Mouse (Mus musculus) kidney, postnatal 0 days (tissue): ENCODE measurements around the gene Unc13d. TPM values are rescaled to one million over a fixed set of nuclear protein-coding genes. Genes with fewer than 3 reads are reported as not detected.
A peak's percentile ranks its signal among the peaks of the same experiment; 100 is the strongest.
"Not testable (repeated sequence)": the region's sequence is repeated elsewhere in the genome, so short reads cannot be mapped to it uniquely, and the experiment has no call there.

Experiments used
- ATAC-seq: fragments of 200-750 bp; cut with Nextera tagmentation; replicated peaks from 2 replicates; pipeline ENCODE4 v1.8.0; 2017; ENCODE audit warnings: low read depth, moderate number of reproducible peaks, moderate TSS enrichment, moderate library complexity; ENCODE audit not compliant: low FRiP score
- DNase-seq: peaks from one replicate; pipeline ENCODE4 v3.0.0-alpha.2; 2016; ENCODE audit warnings: low spot score
- H3K27ac ChIP-seq: fragments of 300-500 bp; sonication (generic); 2 replicates; pipeline ENCODE4 v1.5.1; 2014; ENCODE audit warnings: mild to moderate bottlenecking
- H3K27me3 ChIP-seq: fragments of 300-500 bp; sonication (generic); 2 replicates; pipeline ENCODE4 v1.6.1; 2014; ENCODE audit warnings: low read length, mixed read lengths; ENCODE audit not compliant: insufficient read depth
- H3K36me3 ChIP-seq: fragments of 300-500 bp; sonication (generic); 2 replicates; pipeline ENCODE4 v1.6.1; 2014; ENCODE audit warnings: low read length, mixed read lengths; ENCODE audit not compliant: insufficient read depth
- H3K4me1 ChIP-seq: fragments of 300-500 bp; sonication (generic); replicated peaks from 2 replicates; pipeline ENCODE4 v1.6.1; 2014; ENCODE audit warnings: antibody characterized with exemption, low read length, mixed read lengths; ENCODE audit not compliant: insufficient read depth
- H3K4me2 ChIP-seq: fragments of 300-500 bp; sonication (generic); 2 replicates; pipeline ENCODE4 v1.6.1; 2014; ENCODE audit warnings: mild to moderate bottlenecking, low read length, moderate library complexity, mixed read lengths
- H3K4me3 ChIP-seq: fragments of 300-500 bp; sonication (generic); replicated peaks from 2 replicates; pipeline ENCODE4 v1.5.1; 2014; ENCODE audit warnings: low read depth, low read length
- H3K9ac ChIP-seq: fragments of 300-500 bp; sonication (generic); 2 replicates; pipeline ENCODE4 v1.6.1; 2014; ENCODE audit warnings: low read depth, low read length
- H3K9me3 ChIP-seq: fragments of 300-500 bp; sonication (generic); replicated peaks from 2 replicates; pipeline ENCODE4 v1.6.1; 2016; ENCODE audit warnings: low read length, inconsistent platforms, mixed read lengths
- CTCF ChIP-seq: IDR thresholded peaks from 2 replicates; pipeline ENCODE4 v1.5.1; 2016; ENCODE audit warnings: antibody characterized with exemption, low read depth, mild to moderate bottlenecking, moderate library complexity
- WGBS: fragments of 180-500 bp; shearing (Covaris S2); extraction: QIAGEN DNeasy Blood & Tissue Kit; methylation state at CpG from one replicate; pipeline ENCODE4 v1.1.7; 2014; 5-methylcytosine and 5-hydroxymethylcytosine counted together
- polyA plus RNA-seq: library from polyadenylated mRNA; unstranded; fragments of >200 nt; fragmentation: Nextera tagmentation; extraction: Ambion mirVana; gene quantifications from 2 replicates; pipeline ENCODE4 v1.2.1, GENCODE M21; 2015

Unc13d gene
- polyA plus RNA-seq, 1 experiment from 2014 or later, result 0.54 TPM

DNA sequence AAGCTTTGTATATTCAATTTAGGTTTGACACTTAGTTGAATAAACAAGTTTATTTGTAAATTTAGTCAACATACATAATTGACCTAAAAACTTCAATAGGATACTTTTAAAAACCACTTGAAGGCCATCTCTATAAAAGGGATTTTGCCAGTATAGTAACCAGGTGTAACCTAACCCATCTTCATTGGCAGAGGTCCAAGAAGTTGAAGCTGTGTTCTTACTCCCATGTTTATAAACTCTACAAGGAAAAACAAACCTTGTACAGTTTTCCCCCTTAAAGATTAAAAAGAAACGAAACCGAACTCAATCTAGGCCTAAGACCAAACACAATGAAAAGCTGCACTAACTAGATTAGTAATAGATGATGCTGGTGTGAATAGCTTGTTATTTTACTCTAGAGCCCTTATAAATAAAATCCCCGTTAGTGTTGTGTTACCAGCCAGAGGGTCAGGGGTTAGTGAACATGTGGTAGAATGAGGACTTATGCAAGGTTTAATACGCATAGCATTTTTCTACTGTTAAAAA, 55.4 kb downstream of the Unc13d start:
- WGBS, result 33% methylated on average over 4 of the region's 4 CpGs
- peak overlapping the region; percentile 51; the same call in 1 of the 2 replicates for H3K9ac ChIP-seq
- no peak for DNase-seq

DNA sequence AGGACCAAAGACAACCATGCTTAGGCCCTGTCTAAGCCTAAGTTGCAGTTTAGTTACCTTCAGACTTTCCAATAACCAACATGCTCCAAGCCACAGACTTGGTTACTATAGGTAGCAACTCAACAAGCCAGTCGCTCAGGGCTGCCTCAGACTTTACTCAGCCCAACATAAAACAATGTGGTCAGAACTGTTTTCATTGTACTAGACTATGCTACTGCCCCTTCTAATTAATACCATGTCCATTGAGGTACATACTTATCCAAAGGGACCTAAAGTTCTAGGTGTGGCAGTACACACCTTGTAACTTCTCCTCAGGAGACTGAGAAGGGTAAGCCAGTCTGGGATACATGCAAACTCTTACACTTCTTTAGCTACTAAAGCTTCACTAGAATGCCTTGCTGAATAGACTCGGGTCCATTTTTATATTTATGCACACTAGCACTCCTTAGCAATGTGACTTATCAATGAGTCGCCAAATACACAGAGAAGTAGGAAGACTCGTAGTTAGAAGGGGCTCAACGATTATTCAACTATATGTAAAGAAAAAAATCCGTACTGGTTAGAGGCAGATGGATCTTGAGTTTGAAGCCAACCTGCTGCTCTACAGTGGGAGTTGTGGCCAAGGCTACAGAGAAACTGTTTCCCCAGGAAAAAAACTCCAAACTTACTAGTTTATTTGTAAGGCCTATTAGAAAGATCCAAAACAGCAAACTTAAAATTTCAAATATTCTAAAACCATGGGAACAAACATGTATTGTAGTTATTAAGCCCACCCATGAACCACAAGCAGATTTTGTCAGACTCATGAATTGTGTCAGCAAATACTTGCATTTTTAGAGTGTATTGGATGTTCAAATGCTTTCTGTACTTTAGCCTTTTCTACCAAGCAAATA, 56.2 kb downstream of the Unc13d start:
- Histone ChIP-seq H3K36me3 (peaks cover 9% of the 10 kb centered on the region), H3K9me3 (no peaks in the 10 kb centered on the region), H3K4me3 (peak overlapping the region; percentile 48), H3K9ac (no peak overlapping the region), H3K27ac (no peak overlapping the region), H3K4me2 (peak overlapping the region; percentile 70), H3K27me3 (no peaks in the 10 kb centered on the region), H3K4me1 (no peaks in the 10 kb centered on the region)
- DNase-seq (no peak), ATAC-seq (no peak)
- TF ChIP-seq CTCF, result no peak
- WGBS, result 75% methylated on average over 6 of the region's 6 CpGs

More for the DNA sequence above, 55.4 kb downstream of the Unc13d start:
- peak overlapping the region; percentile 48 for H3K4me3 ChIP-seq
- TF ChIP-seq CTCF, result no peak
- H3K4me1 ChIP-seq, result no peaks in the 10 kb centered on the region
- peaks cover 9% of the 10 kb centered on the region for H3K36me3 ChIP-seq
- no peaks in the 10 kb centered on the region for H3K27me3 ChIP-seq
- ATAC-seq, result no peak
- H3K27ac ChIP-seq, result no peak overlapping the region
- no peaks in the 10 kb centered on the region for H3K9me3 ChIP-seq
- H3K4me2 ChIP-seq, result peak overlapping the region; percentile 70

DNA sequence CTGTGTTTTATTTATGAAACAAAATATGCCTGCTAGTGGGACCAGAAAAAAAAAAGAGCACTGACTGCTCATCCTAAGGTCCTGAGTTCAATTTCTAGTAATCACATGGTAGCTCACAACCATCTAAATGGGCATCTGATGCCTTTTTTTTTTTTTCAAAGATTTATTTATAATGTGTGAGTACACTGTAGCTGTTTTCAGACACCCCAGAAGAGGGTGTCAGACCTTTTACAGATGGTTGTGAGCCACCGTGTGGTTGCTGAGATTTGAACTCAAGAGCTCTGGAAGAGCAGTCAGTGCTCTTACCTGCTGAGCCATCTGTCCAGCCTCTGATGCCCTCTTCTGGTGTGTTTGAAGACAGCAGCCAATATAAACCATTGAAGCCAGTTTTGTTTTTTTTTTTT, 57.2 kb downstream of the Unc13d start:
- 31% methylated on average over 1 of the region's 1 CpGs for WGBS
- H3K9ac ChIP-seq, result no peak overlapping the region
- H3K4me1 ChIP-seq, result no peaks in the 10 kb centered on the region
- no peaks in the 10 kb centered on the region for H3K9me3 ChIP-seq
- H3K36me3 ChIP-seq, result peaks cover 9% of the 10 kb centered on the region
- no peaks in the 10 kb centered on the region for H3K27me3 ChIP-seq
- DNase-seq (no peak), ATAC-seq (no peak)
- 0 out of 2 replicates have a peak overlapping the region, but pooled peaks have one; percentile 26 for H3K27ac ChIP-seq
- no peak overlapping the region for H3K4me3 ChIP-seq
- peak; percentile 62 for TF ChIP-seq CTCF
- no peak overlapping the region for H3K4me2 ChIP-seq

GRCm38 (mm10) chr11:116019976-116020411, 57.8 kb downstream of the Unc13d start:
- 0 out of 2 replicates have a peak overlapping the region, but pooled peaks have one; percentile 26 for H3K27ac ChIP-seq
- no peak overlapping the region for H3K9ac ChIP-seq
- 68% methylated on average over 2 of the region's 2 CpGs for WGBS
- H3K4me1 ChIP-seq, result no peaks in the 10 kb centered on the region
- H3K9me3 ChIP-seq, result no peaks in the 10 kb centered on the region
- DNase-seq (peak; percentile 40), ATAC-seq (peak; percentile 18)
- H3K4me3 ChIP-seq, result no peak overlapping the region
- H3K27me3 ChIP-seq, result no peaks in the 10 kb centered on the region
- no peak; the same call in 1 of the 2 replicates for TF ChIP-seq CTCF
- H3K4me2 ChIP-seq, result no peak overlapping the region
- peaks cover 9% of the 10 kb centered on the region for H3K36me3 ChIP-seq

DNA sequence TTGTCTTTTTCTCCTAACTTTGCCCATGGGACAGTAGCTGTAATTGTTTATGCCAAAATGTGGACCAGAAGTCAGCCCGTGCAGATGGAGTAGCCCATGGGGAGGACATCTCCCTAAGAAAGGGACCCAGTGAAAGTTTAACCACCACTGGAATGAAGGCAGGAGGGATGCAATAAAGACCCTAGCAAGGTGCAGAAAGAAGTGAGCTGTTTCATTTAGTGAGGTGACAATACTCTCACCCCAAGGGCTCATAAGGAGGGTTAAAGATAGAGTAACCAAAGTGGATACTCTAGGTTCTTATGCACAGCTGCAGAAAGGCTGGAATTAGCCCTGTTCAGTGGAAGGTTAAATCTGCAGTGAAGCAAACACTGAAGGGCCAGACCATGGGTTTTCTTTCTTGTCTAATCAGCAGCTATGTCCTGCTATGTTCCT, 58.4 kb downstream of the Unc13d start:
- Histone ChIP-seq H3K4me3 (no peak overlapping the region), H3K36me3 (peaks cover 9% of the 10 kb centered on the region), H3K27me3 (no peaks in the 10 kb centered on the region), H3K9ac (no peak overlapping the region), H3K9me3 (no peaks in the 10 kb centered on the region), H3K4me2 (no peak overlapping the region), H3K4me1 (no peaks in the 10 kb centered on the region), H3K27ac (no peak overlapping the region)
- TF ChIP-seq CTCF, result no peak
- DNase-seq, result peak; percentile 49
- 0 out of 2 replicates have a peak, but pooled peaks have one; percentile 2 for ATAC-seq
- WGBS, result 19% methylated on average over 1 of the region's 1 CpGs

DNA sequence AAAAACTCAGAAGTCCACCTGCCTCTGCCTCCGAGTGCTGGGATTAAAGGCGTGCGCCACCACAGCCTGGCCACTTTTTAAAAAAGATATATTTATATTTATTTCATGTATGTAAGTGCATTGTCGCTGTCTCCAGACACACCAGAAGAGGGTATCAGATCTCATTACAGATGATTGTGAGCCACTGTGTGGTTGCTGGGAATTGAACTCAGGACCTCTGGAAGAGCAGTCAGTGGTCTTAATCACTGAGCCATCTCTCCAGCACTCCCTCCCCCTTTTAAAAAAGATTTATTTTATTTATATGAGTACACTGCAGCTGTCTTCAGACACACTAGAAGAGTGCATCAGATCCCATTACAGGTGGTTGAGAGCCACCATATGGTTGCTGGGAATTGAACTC, 58.9 kb downstream of the Unc13d start:
- H3K4me2 ChIP-seq, H3K27ac ChIP-seq, H3K9me3 ChIP-seq, H3K4me1 ChIP-seq, H3K36me3 ChIP-seq, DNase-seq, H3K27me3 ChIP-seq, H3K4me3 ChIP-seq, H3K9ac ChIP-seq, ATAC-seq: not testable (repeated sequence)
- WGBS, result 85% methylated on average over 4 of the region's 4 CpGs
